Mouse (Mus musculus): ENCODE results near the gene Dchs2. TPM values are rescaled to one million over a fixed set of nuclear protein-coding genes. Genes with fewer than 3 reads are reported as not detected.

Dchs2 gene
- total and polyA plus RNA-seq, 2 experiments from 2014 or later, result 0.04 to 0.19 TPM

- Histone ChIP-seq H3K9me3 (replicated peaks; ENCODE audit: control insufficient read depth, low read length) (no peaks in the 10 kb centered on the region), H3K4me2 (ENCODE audit: low read depth, low read length) (no peak overlapping the region), H3K4me1 (ENCODE audit: control insufficient read depth, insufficient read depth) (peaks cover 10% of the 10 kb centered on the region), H3K36me3 (replicated peaks; ENCODE audit: control insufficient read depth, insufficient read depth, low read length) (no peaks in the 10 kb centered on the region), H3K27ac (ENCODE audit: low read depth) (no peak overlapping the region), H3K27me3 (ENCODE audit: control insufficient read depth, insufficient read depth, low read length) (no peaks in the 10 kb centered on the region), H3K9ac (replicated peaks; ENCODE audit: low read depth, low read length) (no peak overlapping the region), H3K4me3 (ENCODE audit: low read depth, low read length) (no peak overlapping the region)
- no peak for DNase-seq (ENCODE audit: low spot score)
- WGBS, result 82% methylated on average over 2 of the region's 2 CpGs
- ATAC-seq (ENCODE audit: insufficient read depth, low read depth), result no peak
- TF ChIP-seq EP300 (IDR thresholded peaks at IDR 0.05; ENCODE audit: low read depth) (no peak), CTCF (IDR thresholded peaks at IDR 0.05; ENCODE audit: low read depth) (no peak)
These were observed 102.6 kb downstream of the Dchs2 start for GRCm38 (mm10) chr3:83230326-83230725.

DNA sequence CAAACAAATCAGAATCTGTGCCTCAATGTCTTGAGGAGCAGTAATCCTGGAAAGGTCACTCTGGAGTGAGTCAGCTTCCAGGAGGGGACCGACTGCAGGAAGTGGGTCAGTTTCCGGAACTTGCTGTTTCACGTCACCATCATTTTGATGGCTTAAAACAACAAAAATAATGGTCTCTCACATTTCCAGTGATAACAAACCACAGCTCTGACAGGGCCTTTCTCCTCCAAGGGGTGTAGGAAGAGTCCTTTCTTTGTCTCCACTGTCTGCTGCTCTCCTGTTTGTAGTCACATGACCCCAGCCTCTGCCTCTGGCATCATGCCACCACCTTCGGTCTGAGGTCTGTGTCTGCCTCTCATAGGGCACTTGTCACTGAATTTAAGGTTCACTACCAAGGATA, 106.7 kb downstream of the Dchs2 start:
- no peak overlapping the region for H3K4me2 ChIP-seq (ENCODE audit: low read depth, low read length)

GRCm38 (mm10) chr3:83235061-83235460, 107.3 kb downstream of the Dchs2 start:
- no peak overlapping the region for H3K4me3 ChIP-seq (ENCODE audit: low read depth, low read length)
- TF ChIP-seq CTCF (IDR thresholded peaks at IDR 0.05; ENCODE audit: low read depth) (no peak), EP300 (IDR thresholded peaks at IDR 0.05; ENCODE audit: low read depth) (no peak)
- no peak overlapping the region for H3K27ac ChIP-seq (ENCODE audit: low read depth)
- DNase-seq (ENCODE audit: low spot score), result no peak
- no peaks in the 10 kb centered on the region for H3K36me3 ChIP-seq (replicated peaks; ENCODE audit: control insufficient read depth, insufficient read depth, low read length)
- no peak overlapping the region for H3K4me2 ChIP-seq (ENCODE audit: low read depth, low read length)
- ATAC-seq (ENCODE audit: insufficient read depth, low read depth), result no peak
- no peaks in the 10 kb centered on the region for H3K9me3 ChIP-seq (replicated peaks; ENCODE audit: control insufficient read depth, low read length)
- H3K27me3 ChIP-seq (ENCODE audit: control insufficient read depth, insufficient read depth, low read length), result no peaks in the 10 kb centered on the region
- H3K9ac ChIP-seq (replicated peaks; ENCODE audit: low read depth, low read length), result no peak overlapping the region
- H3K4me1 ChIP-seq (ENCODE audit: control insufficient read depth, insufficient read depth), result peaks cover 10% of the 10 kb centered on the region
- WGBS, result 68% methylated on average over 5 of the region's 5 CpGs

More for the DNA sequence above, 106.7 kb downstream of the Dchs2 start:
- Histone ChIP-seq H3K4me3 (ENCODE audit: low read depth, low read length) (no peak overlapping the region), H3K27me3 (ENCODE audit: control insufficient read depth, insufficient read depth, low read length) (no peaks in the 10 kb centered on the region), H3K9ac (replicated peaks; ENCODE audit: low read depth, low read length) (no peak overlapping the region), H3K27ac (ENCODE audit: low read depth) (no peak overlapping the region), H3K4me1 (ENCODE audit: control insufficient read depth, insufficient read depth) (peaks cover 10% of the 10 kb centered on the region), H3K9me3 (replicated peaks; ENCODE audit: control insufficient read depth, low read length) (no peaks in the 10 kb centered on the region), H3K36me3 (replicated peaks; ENCODE audit: control insufficient read depth, insufficient read depth, low read length) (no peaks in the 10 kb centered on the region)
- no peak for TF ChIP-seq CTCF (IDR thresholded peaks at IDR 0.05; ENCODE audit: low read depth)
- TF ChIP-seq EP300 (IDR thresholded peaks at IDR 0.05; ENCODE audit: low read depth), result no peak
- DNase-seq (ENCODE audit: low spot score), result no peak
- WGBS, result 26% methylated on average over 4 of the region's 4 CpGs
- ATAC-seq (ENCODE audit: insufficient read depth, low read depth), result no peak

- Histone ChIP-seq H3K4me3 (ENCODE audit: low read depth, low read length) (no peak overlapping the region), H3K9ac (replicated peaks; ENCODE audit: low read depth, low read length) (no peak overlapping the region), H3K27ac (ENCODE audit: low read depth) (no peak overlapping the region), H3K9me3 (replicated peaks; ENCODE audit: control insufficient read depth, low read length) (no peaks in the 10 kb centered on the region), H3K36me3 (replicated peaks; ENCODE audit: control insufficient read depth, insufficient read depth, low read length) (no peaks in the 10 kb centered on the region), H3K4me2 (ENCODE audit: low read depth, low read length) (no peak overlapping the region), H3K4me1 (ENCODE audit: control insufficient read depth, insufficient read depth) (peaks cover 5% of the 10 kb centered on the region; the same call in 1 of the 2 replicates), H3K27me3 (ENCODE audit: control insufficient read depth, insufficient read depth, low read length) (no peaks in the 10 kb centered on the region)
- WGBS, result 51% methylated on average over 5 of the region's 5 CpGs
- ATAC-seq (ENCODE audit: insufficient read depth, low read depth) (no peak), DNase-seq (ENCODE audit: low spot score) (no peak)
- TF ChIP-seq CTCF (IDR thresholded peaks at IDR 0.05; ENCODE audit: low read depth), result no peak
- TF ChIP-seq EP300 (IDR thresholded peaks at IDR 0.05; ENCODE audit: low read depth), result no peak
These were observed 118.8 kb downstream of the Dchs2 start for GRCm38 (mm10) chr3:83246536-83246935.

DNA sequence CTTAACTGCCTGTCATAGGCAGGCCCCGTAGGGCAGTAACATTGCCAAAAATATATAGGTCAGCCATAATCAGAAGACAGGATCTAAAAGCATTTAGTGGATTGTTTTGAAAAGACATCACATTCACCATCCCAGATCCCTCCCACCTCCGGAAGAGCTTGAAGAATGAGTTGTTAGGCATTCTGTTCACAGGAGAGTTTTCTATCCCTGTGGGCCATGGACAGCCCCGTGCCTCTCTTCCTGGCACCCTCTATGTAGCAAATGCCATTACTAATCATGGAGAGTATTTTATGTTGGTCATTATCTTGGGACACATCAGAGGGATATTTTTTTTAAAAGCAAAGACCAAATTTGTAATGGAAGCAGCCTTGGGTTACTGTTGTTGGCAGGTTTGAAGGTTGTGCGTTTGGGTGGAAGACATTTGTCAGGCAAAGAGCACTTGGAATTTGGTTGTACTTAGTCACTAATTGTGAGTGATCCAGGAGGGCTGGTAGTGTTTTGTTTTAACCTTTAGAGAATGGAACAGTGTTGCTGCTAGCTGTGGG, 122.3 kb downstream of the Dchs2 start:
- ATAC-seq (ENCODE audit: insufficient read depth, low read depth), result no peak
- WGBS, result 72% methylated on average over 4 of the region's 4 CpGs

DNA sequence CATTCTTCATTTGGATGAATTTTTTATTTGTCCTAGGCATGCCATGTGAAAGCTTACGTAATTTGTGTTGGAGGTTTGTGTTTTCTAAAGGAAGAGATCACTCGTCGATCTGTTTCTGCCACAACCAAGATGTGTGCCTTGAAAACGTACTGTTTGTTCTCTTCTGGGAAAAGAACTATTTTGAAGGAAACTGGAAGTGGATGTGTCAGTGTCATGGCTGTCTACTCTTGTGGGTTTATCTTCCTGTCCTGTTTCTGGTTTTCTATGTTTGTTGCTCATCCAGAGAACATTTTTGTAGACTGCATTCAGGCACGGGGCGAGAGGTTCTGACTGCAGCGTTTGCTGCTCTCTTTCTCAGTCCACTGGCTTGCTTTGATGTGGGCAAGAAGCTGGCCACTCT, 124.2 kb downstream of the Dchs2 start:
- Histone ChIP-seq H3K27ac (ENCODE audit: low read depth) (no peak overlapping the region; the same call in 1 of the 2 replicates), H3K4me3 (ENCODE audit: low read depth, low read length) (no peak overlapping the region), H3K9me3 (replicated peaks; ENCODE audit: control insufficient read depth, low read length) (no peaks in the 10 kb centered on the region), H3K36me3 (replicated peaks; ENCODE audit: control insufficient read depth, insufficient read depth, low read length) (no peaks in the 10 kb centered on the region), H3K4me1 (ENCODE audit: control insufficient read depth, insufficient read depth) (peaks cover 9% of the 10 kb centered on the region; the same call in 1 of the 2 replicates), H3K9ac (replicated peaks; ENCODE audit: low read depth, low read length) (no peak overlapping the region), H3K4me2 (ENCODE audit: low read depth, low read length) (no peak overlapping the region), H3K27me3 (ENCODE audit: control insufficient read depth, insufficient read depth, low read length) (no peaks in the 10 kb centered on the region)
- 41% methylated on average over 7 of the region's 7 CpGs for WGBS
- ATAC-seq (ENCODE audit: insufficient read depth, low read depth), result no peak
- TF ChIP-seq CTCF (IDR thresholded peaks at IDR 0.05; ENCODE audit: low read depth) (no peak), EP300 (IDR thresholded peaks at IDR 0.05; ENCODE audit: low read depth) (no peak)
- DNase-seq (ENCODE audit: low spot score), result no peak

More for the DNA sequence above, 122.3 kb downstream of the Dchs2 start:
- Histone ChIP-seq H3K4me1 (ENCODE audit: control insufficient read depth, insufficient read depth) (peaks cover 9% of the 10 kb centered on the region; the same call in 1 of the 2 replicates), H3K4me3 (ENCODE audit: low read depth, low read length) (no peak overlapping the region), H3K27me3 (ENCODE audit: control insufficient read depth, insufficient read depth, low read length) (no peaks in the 10 kb centered on the region), H3K9ac (replicated peaks; ENCODE audit: low read depth, low read length) (no peak overlapping the region), H3K4me2 (ENCODE audit: low read depth, low read length) (no peak overlapping the region), H3K27ac (ENCODE audit: low read depth) (no peak overlapping the region), H3K9me3 (replicated peaks; ENCODE audit: control insufficient read depth, low read length) (no peaks in the 10 kb centered on the region), H3K36me3 (replicated peaks; ENCODE audit: control insufficient read depth, insufficient read depth, low read length) (no peaks in the 10 kb centered on the region)
- TF ChIP-seq EP300 (IDR thresholded peaks at IDR 0.05; ENCODE audit: low read depth) (no peak), CTCF (IDR thresholded peaks at IDR 0.05; ENCODE audit: low read depth) (no peak)
- no peak for DNase-seq (ENCODE audit: low spot score)

Data from heart, postnatal 0 days (tissue).